Mouse (Mus musculus) frontal cortex, postnatal 10 days (tissue): ENCODE results near the gene Cald1.

Source experiments
- DNase-seq, 2 experiments: peaks; one replicate each; pipeline ENCODE4 v3.0.0; 2022; ENCODE audit warnings: low spot score in 2 of 2, mixed read lengths in 1 of 2

The Cald1 gene

DNA sequence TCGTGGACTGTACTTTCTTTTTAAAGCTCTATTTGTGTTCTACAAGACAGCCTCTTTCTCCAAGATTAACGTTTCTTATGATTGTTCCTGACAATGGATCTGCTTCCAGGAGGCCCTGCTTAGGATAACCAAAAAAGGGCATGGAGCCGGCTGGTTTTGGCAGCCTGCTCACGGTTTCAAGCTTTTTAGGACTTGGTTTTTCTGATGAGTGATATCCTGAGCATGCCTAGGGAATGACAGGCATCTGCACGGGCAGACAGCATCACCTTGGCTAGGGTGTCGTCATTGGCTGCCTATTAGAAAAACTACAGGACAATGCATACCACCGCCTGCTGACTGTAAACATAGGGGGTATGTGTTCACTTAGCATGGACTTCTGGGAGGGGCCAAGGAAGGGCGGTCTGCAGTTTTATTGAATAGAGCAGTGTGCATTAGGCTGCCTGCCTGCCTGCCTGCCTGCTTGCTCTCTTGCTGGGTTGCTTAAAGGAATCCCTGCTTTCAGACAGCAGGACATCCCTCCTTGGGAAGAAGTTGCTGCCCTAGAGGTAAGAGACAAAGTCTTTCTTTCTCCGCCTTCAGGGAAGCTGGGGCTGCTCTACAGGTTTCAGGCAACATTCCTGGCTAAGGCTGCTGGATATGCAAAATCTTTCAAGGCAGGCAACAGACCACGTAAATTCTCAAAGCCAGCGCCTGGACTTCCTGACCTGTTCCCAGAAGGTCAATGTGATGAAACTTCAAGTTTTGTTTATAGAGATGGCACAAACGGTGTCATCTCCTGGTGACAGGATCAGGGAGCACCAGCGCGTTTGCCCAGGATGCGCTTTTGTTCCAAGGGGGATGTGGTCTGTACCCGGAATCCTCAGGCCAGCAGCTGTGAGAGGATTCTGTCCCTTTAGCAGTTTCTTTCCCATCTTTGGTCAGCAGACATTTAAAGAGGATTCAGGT lies at the start of gene Cald1:
Gene Cald1 (plus strand): TSS at position 380 of the 945 bp plus-strand sequence.
- no peak for DNase-seq

DNA sequence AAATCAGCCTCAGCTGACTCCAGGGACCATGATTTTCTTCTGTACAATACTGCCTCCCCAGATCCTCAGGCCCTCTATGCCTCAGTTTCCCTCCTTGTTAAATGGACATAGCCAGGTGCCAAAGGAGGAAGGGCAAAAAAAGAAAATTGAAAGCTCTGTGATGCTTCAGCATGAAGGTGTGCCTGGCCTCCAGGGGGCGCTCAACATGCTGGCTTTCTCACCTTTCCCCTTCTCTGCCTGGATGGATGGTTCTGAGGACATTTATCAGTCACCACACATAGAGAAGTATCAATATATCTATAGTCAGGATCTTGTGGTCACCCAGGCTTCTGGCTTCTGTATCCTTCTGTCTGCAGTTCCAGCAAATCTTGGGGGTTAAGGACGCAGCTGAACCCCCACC lies 49.3 kb upstream of the Cald1 start:
- no peak for DNase-seq

DNA sequence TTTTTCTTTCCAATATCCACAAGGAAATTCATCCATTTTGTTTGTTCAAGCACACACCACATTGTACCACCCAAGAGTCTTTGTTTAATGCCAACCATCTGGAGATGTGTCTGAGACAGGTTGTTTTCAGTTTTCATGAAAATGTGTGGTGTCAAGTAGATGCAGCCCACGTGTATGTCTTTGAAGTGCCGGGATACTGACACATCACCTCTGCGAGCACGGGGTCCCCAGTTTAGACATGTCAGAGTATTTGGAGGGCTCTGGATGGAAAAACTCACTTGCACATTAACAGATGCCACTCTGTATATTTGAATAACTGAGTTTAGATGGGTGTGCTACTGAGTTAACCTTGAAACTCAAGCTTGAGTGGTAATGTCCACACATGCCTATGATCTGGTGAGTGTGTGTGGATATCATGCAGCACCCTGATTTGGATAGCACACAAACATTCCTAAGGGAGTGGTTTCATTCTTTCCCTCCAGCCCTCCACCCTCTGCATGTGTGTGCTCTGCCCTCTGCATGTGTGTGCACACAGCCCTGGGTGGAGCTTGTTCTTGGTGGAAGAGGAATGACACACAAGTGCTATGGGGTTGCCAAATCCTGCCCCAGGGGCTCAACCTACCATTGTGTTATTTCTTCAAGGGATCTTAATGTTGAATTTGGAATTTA lies 45.7 kb upstream of the Cald1 start:
- DNase-seq = no peak

DNA sequence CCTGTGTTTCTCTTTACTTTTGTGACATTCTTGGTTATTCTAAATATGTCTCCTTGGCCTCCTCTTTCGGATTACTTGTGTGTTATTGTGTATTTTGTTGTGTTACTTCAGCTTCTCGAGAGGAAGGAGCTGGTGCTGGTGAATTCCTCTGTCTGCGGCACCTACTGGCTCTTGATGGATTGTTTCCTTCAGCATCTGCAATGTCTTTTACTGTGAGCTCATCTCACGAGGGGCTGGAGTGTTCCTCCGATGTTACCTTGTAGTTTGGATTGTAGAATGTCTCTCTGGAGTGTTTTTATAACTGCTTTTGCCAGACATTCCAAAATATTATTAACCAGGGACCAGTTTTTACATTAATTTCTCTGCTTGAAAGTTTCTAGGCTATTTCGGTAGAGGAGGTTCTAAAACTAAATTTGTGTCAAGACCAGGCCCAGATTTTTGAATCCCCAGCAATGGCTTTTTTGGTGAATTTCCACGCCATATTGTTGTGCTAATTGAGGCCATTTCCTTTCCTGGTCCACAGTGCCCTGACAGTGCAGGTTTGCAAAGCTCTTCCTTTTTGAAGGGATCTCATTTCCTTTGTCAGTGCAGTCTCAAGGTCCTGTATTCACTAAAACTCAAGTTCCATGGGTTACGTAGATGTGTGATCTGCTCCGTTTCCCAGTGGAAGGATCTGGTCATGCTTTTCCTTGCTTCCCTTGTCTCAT lies 43.9 kb upstream of the Cald1 start:
- no peak for DNase-seq

DNA sequence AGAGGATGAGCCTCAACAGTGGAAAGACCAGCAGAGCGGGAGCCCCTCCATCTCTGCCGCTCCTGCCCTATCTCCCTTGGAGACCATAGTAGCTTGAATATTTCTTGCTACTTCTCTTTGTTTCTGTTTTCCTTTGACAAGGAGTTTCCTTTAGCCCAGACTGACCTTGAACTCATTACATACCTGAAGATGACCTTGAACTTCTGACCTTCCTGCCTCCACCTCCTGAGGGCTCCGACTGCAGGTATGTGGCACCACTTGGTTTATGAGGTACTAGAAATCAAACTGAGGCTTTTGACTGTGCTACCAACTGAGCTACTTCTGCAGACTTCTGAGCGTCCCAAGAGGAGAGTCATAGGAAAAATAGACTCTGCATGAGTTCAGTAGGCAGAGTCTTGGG lies 38.8 kb upstream of the Cald1 start:
- no peak for DNase-seq

DNA sequence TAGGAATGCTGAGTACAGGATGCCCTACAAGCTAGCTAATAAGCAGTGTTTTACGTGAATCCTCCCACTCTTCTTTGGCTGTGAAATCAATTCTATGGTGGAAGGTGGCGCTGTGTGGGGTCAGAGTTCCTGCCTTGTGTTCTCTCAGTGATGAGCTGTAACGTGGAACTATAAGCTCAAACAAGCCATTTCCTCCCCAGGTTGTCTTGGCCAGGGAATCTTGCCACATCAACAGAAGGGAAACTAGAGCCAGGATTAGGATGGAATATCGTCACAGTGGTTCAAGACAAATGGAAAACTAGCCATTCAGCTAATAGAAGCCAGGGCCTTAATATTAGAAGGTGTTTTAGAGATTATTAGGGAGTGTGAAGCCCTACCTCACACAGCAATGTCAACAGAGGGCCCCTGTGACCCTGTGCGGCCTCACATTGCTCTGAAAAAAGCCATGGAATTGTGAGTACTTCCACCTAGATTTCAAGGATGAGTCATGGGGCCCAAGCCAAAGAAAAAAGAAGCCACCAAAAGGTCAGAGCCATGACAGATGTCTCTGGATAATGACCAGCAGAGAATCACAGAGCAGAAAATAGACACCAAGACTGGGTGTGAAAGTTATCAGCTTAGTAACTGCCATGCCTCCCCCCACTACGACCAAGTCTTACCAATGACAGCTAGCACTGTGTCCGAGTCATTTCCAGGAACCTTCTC lies 33.0 kb upstream of the Cald1 start:
- no peak for DNase-seq

DNA sequence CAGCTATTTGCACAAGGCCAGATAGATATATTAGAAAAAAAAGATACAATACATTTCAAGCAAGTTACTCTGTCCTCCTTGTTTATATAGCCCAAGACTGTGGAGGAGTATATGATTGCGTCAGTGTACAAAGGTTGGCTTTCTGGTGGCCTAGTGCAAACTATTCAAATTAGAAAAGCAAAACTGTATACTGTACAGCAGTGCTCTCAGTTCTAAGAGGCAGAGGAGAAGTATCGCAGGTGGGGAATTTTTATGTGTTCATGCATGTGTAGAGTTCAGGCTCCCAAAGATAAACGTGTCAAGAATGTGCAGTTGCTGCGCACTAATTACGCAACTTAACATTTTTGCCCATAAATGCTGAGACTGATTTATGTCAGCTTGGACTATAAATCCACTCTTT lies 31.0 kb upstream of the Cald1 start:
- DNase-seq = no peak

DNA sequence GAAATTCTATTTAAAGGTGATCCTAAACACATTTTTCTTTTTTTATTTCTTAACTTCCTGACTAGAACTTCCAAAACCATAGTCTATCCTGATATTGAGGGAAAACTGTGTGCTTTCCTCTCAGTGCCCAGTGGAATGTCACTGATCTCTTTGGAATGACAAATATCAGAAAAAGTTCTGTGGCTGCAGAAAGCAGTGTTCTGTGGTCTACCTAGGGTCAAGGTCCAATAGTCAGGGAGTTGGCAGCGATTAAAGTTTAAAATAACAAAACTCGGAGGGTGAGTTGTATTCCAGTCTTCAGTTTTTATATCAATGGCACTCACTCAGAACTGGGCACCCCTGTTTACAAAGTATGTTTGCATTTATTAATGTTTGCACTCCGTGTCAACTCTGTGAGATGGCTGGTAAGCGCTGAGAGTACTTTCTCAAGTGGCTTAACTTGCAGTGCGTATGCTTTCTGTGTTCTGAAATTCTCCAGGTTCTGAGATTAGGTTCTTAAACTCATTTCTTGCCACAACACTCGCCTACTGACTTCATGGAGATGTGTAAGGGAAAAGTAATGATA lies 18.7 kb upstream of the Cald1 start:
- no peak for DNase-seq

DNA sequence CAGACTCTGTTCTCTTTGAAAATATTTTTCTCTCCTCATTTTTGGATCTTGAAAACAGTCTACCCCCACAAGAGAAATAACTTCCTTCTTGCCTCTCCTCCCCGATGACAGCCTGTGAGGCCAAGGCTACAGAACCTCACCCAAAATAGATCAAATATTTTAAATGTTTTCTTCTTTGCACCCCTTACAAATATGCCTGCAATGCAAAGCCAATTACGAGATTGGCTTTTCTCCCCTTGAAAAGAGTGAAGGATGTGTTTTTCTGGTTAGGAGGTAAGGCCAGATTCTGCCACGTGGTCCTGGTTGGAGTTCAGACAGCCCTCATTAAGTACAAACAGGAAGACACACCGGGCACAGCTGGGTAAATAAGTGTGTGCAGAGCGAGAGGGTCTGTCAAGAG lies 14.9 kb upstream of the Cald1 start:
- DNase-seq = no peak

DNA sequence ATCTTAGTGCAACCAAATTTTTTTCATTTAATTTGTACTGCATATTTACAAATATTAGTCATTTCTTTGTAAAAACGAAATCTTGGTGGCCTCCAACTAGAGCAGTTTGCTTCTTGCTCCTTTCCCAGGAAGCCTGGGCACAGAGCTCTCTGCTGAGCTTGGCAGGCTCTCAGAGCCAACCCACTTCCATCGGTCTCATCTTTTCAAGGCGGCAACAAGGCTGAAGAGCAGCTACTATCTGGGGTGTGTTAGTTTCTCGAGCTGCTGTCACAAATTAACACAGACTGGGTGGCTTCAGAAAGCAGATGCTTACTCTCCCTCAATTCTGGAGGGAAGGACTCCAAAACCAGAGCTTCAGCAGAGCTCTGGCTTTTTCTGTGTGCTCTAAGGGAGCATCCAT lies 10.2 kb upstream of the Cald1 start:
- peak in 1 of 2 experiments; percentile 8 for DNase-seq

DNA sequence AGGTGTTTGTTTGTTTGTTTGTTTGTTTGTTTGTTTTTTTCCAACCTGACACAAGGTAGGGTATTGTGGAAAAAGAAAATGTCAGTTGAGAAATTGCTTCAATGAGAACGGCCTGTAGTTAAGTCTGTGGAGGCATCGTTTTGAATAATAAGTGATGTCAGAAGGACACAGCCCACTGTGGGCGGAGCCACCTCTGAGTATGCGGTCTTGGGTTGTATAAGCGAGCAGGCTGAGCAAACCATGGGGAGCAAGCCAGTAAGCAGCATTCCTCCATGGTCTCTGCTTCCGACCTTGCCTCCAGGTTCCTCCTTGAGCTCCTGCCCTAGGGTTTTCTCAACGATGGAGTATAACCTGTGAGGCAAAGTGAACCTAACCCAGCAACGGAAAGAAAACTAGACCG lies 7.6 kb upstream of the Cald1 start:
- DNase-seq = no peak

DNA sequence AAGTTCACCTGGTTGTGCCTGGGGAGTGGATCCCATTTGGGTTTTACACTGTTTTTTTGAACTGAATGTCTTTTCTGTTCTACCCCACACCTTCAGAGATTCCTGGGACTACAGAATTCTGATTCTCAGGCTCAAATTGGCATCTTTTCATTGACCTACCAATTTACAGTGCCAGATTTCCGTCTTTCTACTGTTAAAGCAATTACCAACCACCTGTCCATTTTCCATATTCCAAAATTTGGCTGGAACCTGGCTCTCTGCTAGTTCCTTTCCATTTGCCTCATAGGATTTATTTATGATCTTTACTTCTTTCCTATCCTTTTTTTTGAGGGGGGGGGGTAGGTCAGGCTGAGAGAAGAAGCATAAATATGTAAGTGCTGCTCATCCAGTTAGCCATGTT lies 4.9 kb upstream of the Cald1 start:
- DNase-seq = no peak

DNA sequence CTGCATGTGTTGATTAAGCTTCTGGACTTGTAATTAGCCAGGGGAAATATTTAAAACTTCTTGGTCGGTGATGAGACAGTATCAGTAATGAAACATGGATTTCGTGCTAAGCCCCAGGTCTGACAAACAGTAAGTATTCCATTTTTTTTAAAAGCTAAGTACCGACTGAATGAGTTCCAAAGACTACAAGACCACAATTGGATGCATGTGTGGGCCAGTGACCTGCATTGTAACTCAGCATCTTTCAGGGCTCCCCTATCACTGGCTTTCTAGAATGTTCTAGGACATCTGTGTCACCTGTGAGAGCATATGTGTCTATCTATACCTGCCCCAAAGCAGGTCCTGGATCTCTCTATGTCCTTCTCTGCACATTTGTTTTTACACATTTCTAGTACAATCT lies 984 bp upstream of the Cald1 start:
- DNase-seq = no peak

DNA sequence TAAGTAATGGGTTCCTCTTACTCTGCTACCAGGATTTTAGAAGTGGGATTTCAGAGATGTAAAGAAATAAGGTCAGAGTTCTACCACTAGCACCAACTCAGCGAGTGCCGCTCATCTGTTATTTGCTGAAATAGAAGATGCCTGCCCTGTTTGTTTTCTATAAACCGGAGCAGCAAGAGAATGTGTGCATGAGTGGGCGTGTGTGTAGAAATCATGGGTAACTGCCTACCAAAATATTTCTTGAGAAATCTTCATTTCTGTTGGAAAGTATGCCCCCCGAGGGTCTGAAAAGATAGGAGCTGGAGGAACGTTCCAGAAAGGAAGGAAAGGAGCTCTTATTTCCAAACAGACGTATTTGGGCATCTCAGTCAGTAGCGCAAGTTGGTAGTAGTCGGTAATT lies 871 bp downstream of the Cald1 start:
- DNase-seq = no peak

DNA sequence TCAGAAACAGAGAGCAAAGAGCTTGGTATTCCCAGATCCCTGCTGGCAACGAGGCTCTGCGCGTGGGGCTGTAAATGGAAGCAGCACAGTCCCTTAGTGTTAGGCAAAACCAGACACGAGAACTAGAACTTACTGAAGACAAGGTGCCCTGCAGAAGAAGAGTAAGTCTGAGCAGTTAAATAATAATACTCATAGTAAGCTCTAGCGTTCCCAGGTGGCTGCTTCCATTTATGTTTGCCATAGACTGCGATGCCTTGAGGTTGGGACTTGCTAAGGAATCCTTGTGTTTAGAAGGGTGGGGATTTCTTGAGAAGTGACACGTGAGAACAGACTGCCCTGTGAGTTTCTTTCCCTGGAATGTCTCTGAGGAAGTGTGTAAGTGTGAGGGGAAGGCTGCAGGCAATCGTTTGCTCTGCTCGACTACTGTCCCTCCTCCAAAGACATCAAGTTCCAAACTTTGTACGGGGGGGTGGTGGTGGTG lies 1.4 kb downstream of the Cald1 start:
- no peak for DNase-seq

DNA sequence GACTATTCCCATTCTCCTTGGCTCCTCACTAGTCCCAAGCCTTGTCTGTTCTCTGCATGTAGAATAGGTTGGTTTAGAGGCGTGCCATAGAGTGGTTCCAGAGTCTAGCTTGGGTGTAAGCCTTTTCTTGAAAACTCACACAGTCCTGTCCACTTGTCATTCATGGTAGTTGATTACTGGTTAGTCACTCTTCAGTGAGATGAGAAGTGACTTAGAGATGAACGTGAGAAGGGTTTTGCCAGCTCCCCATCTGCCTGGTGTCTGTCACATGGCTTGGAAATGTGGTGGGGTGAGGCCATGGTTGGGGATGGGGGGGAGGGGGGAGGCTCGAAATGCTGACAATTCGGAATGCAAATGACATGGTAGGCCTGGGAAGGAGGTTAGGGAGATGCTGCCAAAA lies 2.5 kb downstream of the Cald1 start:
- no peak for DNase-seq

DNA sequence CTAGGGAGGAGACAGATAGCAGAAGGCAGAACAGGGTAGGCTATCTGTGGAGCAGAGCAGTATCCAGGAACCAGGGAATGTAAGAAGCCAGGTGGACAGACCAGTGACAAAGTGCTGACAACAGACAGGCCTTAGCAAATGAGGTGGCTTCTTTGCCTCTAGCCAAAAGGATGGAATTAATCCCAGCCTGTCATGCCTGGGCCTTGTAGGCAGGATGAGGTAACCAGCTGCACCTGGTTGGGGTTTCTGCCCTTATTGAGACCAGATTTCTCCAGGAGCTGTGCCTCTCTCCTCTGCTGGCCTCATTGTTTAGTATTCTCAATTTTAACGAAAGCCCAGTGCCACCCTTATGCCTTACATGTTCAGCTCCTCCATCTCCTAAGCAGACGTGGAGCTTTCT lies 3.8 kb downstream of the Cald1 start:
- no peak for DNase-seq

DNA sequence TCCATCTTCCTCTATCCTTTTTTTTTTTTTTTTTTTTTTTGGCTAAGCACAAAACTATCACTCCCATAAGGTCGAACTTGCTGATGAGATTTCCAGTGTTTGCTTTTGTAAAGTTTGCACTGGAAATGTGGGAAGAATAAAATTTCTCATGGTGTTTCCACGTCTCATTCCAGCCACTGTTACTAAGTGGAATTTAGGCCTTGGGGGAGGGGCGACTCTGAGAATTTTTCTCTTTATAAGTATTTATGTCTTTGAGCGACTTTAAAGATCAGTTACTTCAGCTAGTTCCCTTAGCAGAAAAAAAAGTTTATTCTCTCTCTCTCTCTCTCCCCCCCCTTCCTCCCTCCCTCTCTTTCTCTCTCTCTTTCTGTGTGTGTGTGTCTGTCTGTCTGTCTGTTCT lies 8.1 kb downstream of the Cald1 start:
- no peak for DNase-seq

DNA sequence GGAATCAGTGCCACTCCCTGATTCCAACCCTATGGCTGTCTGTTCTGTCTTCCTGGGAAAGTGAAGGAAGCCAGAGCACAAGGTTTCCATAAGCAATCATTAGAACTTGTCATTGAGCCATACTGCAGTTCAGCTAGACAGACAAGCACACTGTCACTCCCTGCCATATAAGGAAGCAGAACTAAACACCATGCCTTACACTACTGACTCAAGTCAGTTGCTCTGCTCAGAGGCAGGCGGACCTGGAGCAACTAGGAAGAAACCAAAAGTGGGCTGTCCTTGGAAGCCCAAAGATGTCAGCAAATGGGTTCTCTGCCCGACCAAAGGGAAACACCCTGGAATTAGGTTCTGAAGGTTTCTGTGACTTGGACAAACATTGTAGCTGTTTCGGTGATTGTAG lies 10.3 kb downstream of the Cald1 start:
- no peak for DNase-seq

DNA sequence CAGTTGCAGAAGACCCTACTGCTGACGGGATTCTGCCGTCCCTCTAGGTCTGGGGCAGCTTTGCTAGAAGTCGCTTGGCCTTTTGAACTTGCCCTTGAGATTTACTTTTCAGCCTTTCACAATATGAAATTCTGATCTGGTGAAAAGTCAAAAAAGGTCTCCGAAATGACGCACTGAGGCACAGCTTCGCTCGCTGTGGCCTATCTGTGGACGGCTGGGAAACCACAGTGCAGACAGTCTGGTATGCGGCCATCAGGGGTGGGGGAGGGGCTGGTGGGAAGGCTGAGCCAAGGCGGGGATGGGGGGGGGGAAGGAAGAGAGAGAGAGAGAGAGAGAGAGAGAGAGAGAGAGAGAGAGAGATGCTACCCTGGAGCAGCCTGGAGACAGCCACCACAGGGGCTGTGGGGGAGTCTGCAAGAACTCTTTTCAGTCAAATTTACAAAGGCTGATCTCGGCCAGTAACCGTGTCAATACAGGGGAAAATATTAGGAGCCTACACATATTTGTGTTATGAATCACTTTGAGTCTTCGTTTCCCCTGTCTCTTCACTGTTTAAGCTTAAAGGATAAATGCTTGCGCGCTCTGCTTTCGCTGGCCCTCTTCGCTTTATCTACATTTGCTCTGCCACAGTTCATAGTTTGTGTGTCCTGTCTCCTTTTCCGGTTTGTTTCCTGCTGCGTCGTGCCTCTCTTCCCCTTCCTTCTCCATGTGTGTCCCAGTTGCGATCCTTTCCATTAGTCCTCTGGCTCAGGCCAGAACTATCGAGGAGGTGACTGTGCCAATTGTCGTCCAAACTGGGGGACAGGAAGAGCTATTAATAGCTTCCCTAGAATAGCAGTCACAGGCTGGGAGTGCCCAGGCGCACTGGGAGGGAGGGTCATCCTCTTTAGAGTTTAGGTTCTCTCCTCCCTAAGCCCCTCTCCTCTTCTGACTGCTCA lies 11.9 kb downstream of the Cald1 start:
- no peak for DNase-seq
